Mouse (Mus musculus) Patski (cell line): ENCODE measurements around the gene Prr3. TPM values are rescaled to one million over a fixed set of nuclear protein-coding genes. Genes with fewer than 3 reads are reported as not detected.

Experiments
- ATAC-seq: fragments of 100-300 bp; one replicate; pipeline ENCODE4 v1.8.0; 2021
- CTCF ChIA-PET: fragments of 350-600 bp; sonication (Branson Sonifier 250); formaldehyde crosslinking; loops from one replicate; lab custom pipeline; 2022; ENCODE audit warnings: inconsistent platforms; lab: Charles Lee
- POLR2A ChIA-PET: fragments of 350-600 bp; sonication (Branson Sonifier 250); formaldehyde crosslinking; loops from one replicate; lab custom pipeline; 2022; ENCODE audit warnings: antibody characterized with exemption, inconsistent platforms; lab: Charles Lee
- DNase-seq: peaks from one replicate; pipeline ENCODE4 v3.0.0-alpha.2; 2011; ENCODE audit warnings: low read depth, low spot score
- H3K27me3 ChIP-seq: fragments of 371-371 bp; one replicate; pipeline ENCODE4 v1.5.1; 2021
- CTCF ChIP-seq: fragments of 100-300 bp; IDR thresholded peaks from one replicate; pipeline ENCODE4 v1.5.1; 2021
- in situ Hi-C: fragments of 300-500 bp; cut with MboI; formaldehyde crosslinking; loops from 3 replicates; pipeline ENCODE4 v1.11.1; 2018; ENCODE audit warnings: low pct_unique_long_range_greater_than_20kb, mixed read lengths
- polyA plus RNA-seq: library from polyadenylated mRNA; unstranded; gene quantifications from one replicate; pipeline ENCODE4 v1.2.3, GENCODE M21; 2021

The Prr3 gene
- polyA plus RNA-seq, 1 experiment from 2014 or later = 39.1 TPM

DNA sequence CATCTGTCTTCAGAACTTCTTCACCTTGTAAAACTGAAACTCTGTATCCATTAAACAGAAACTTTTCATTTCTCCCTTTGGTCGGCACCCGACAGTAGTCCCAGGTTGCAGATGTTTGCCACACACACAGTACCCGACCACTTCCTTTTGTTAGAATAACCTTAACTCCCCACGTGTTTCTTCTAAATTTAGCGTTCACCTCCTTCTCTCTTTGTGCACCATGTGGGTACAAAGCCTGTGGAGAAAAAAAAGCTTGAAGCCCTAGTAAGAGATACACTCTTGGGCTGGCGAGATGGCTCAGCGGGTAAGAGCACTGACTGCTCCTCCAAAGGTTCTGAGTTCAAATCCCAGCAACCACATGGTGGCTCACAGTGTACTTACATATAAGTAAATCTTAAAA is 19.3 kb upstream of the Prr3 start:
- no peak for ATAC-seq
- TF ChIP-seq CTCF = no peak
- no peaks in the 10 kb centered on the region for H3K27me3 ChIP-seq
- DNase-seq = no peak
- POLR2A ChIA-PET = no interaction called here
- in situ Hi-C loops = loop anchor here (5.0 kb wide), 1 partner anchor 118 kb away; no protein-coding TSS in a partner anchor
- CTCF ChIA-PET = interaction anchor here (1.1 to 8.5 kb wide), 3 partner anchors 20 to 61 kb away, joined by 4 to 44 read pairs (median 12); partner anchors contain the start of genes H2-T23 and H2-T24

DNA sequence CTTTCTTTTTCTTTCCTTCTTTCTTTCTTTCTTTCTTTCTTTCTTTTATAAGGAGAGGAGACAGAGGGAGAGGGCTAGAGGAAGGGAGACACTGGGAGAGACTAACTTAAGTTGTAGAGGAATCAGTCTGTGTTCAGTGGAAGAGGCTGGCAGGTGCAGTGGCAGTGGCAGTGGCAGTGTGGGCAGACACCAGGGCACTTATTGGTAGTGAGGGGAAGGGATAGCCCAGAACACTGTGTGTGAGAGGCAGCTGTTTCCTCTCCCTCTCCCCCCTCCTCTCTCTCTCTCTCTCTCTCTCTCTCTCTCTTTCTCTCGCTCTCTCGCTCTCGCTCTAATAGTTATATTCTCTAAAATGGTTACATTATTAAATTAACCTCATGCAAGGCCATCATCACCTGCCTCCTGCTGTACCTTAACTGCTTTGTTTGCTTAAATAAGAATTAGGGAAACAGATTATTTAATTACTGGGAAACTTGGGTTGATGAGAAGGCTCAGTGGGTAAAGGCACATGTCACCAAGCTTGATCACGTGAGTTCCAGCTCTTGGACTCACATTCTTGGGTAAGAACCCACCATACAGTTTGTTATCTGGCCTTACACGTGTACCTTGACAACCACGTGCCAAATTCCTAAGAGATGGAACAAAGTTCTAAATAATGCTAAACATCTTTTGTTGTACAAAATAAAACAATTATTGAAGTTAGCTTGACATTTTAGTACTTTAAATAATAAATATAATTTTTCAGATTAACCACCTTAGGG is 18.7 kb upstream of the Prr3 start:
- H3K27me3 ChIP-seq = no peaks in the 10 kb centered on the region
- CTCF ChIA-PET = interaction anchor here (1.1 to 8.5 kb wide), 2 partner anchors 21 to 62 kb away, joined by 4 to 44 read pairs; partner anchors contain the start of gene H2-T24
- no peak for TF ChIP-seq CTCF
- in situ Hi-C loops = loop anchor here (5.0 kb wide), 1 partner anchor 119 kb away; no protein-coding TSS in a partner anchor
- POLR2A ChIA-PET = interaction anchor here (0.5 kb wide), 1 partner anchor 33 kb away, joined by 3 read pairs; no protein-coding TSS in a partner anchor
- DNase-seq = no peak
- ATAC-seq = no peak

DNA sequence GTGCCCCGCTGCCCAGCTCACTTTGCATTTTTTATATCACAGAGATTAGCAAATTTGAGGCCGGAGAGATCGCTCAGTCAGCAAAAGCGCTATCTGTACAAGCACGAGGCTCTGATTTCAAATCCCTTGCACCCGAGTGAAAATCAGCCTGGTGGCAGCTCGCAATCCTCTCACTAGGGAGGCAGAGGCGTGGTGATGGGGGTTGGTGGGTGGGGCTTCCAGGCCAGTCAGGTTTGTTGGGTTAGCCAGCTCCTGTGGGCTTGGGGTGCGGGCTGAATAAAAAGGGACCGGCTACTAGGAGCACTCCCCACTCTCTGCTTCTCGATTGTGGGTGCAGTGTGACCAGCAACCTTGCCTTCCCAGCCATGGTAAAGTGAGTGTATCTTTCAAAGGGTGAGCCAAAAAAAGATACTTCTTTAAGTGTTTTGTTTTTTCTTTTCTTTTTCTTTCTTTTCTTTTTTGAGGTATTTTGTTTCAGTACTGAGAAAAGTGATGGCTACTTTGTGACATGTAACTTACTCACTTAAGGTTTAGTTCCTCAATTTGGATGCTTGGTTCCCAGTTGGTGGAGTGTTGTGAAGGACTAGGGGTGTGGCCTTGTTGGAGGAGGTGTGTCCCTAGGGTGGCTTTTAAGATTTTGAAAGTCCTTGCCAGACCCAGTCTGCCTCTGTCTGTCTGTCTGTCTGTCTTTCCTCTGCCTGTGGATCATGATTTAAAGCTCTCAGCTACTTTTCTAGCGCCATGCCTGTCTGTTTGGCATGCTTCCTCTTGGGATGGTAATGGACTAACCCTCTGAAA is 17.9 kb upstream of the Prr3 start:
- CTCF ChIA-PET = interaction anchor here (0.6 to 8.5 kb wide), 13 partner anchors 19 to 135 kb away, joined by 3 to 44 read pairs (median 4); partner anchors contain the start of genes Gm19684, H2-T23 and H2-T24
- DNase-seq (no peak), ATAC-seq (no peak)
- POLR2A ChIA-PET = interaction anchor here (0.5 to 0.7 kb wide), 2 partner anchors 33 to 50 kb away, joined by 3 to 5 read pairs; no protein-coding TSS in a partner anchor
- H3K27me3 ChIP-seq = no peaks in the 10 kb centered on the region
- no peak for TF ChIP-seq CTCF
- in situ Hi-C loops = loop anchor here (5.0 kb wide), 1 partner anchor 119 kb away; no protein-coding TSS in a partner anchor

DNA sequence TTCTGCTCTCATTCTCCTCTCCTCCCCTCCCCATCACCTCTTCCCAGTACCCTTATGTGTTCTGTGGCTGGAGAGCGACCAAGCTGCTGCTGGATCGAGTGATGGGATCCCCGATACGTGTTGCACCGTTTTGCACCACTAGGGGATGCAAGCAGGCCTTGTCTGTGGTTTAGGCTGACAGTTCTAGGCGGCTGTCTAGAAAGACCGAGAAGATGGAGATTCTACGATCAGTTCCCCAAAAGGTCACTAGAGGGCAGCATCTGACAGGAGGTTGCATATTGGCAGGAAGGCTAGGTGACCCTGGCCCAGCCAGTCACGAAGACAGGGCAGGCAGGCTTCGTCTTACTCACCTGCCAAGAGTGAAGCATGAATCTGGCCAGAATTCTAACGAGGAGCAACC is 16.9 kb upstream of the Prr3 start:
- peak; percentile 99 for TF ChIP-seq CTCF
- DNase-seq = peak; percentile 95
- in situ Hi-C loops = loop anchor here (5.0 kb wide), 1 partner anchor 120 kb away; no protein-coding TSS in a partner anchor
- ChIA-PET POLR2A (interaction anchor here (0.6 to 0.7 kb wide), 2 partner anchors 18 to 30 kb away, joined by 3 read pairs; no protein-coding TSS in a partner anchor), CTCF (interaction anchor here (0.6 to 2.4 kb wide), 13 partner anchors 20 to 136 kb away, joined by 3 to 19 read pairs (median 3); partner anchors contain the start of genes Gm19684, Gm6034, H2-T22 and H2-T23)
- no peaks in the 10 kb centered on the region for H3K27me3 ChIP-seq
- ATAC-seq = peak; percentile 77

DNA sequence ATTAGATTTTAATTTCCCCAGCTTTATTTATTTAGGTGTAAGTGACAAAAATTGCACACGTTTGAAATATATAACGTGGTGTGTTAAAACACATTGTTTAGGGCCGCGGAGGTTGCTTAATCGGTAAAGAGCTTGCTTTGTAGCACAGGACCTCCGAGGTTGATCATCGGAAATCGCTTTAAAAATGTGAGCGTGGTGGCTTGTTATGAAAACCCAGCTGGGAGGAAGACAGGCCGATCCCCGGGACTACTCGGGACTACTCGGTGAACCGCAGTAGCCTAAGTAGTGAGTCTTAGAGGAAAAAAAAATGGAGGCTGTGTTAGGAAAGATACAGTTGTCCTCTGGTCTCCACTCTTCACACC is 14.8 kb upstream of the Prr3 start:
- CTCF ChIA-PET = interaction anchor here (1.3 to 5.4 kb wide), 10 partner anchors 8 to 194 kb away, joined by 4 to 74 read pairs (median 12); partner anchors contain the start of genes Gnl1 and Prr3
- H3K27me3 ChIP-seq = no peaks in the 10 kb centered on the region
- ATAC-seq (no peak), DNase-seq (no peak)
- in situ Hi-C loops = loop anchor here (5.0 kb wide), 2 partner anchors 58 to 122 kb away; no protein-coding TSS in a partner anchor
- POLR2A ChIA-PET = interaction anchor here (0.6 to 0.7 kb wide), 2 partner anchors 11 to 80 kb away, joined by 3 to 6 read pairs; no protein-coding TSS in a partner anchor
- TF ChIP-seq CTCF = no peak

DNA sequence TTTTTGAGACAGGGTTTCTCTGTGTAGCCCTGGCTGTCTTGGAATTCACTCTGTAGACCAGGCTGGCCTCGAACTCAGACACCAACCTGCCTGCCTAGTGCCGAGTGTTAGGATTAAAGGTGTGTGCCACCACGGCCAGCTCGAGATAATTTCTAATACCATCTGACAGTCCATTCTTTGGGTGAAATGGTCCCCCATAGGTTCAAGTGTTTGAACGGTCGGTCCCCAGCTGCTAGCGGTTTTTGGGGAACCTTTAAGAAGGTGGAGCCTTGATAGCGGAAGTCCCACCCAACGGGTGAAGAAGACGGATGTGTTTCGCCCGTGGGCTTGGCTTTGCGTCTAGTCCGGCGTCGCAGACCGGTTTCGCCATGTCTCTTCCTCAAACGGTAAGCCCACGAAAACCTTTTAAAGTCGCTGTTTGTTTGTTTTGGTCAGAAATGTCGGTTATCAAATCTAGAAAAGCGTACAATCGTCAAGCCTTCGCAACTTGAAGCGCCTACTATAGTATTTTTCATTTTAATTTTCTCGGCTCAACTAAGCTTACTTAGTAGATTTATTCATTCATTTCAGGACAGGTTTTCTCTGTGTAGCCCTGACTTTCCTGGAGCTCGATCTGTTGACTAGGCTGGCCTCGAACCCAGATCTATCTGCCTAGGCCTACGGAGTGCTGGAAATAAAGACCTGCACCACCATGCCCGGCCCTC is 14.3 kb upstream of the Prr3 start:
- ChIA-PET CTCF (interaction anchor here (0.7 to 5.4 kb wide), 27 partner anchors 9 to 195 kb away, joined by 3 to 74 read pairs (median 6); partner anchors contain the start of genes Gm6034, Gnl1, H2-T22 and H2-T24), POLR2A (interaction anchor here (0.7 to 1.4 kb wide), 4 partner anchors 11 to 75 kb away, joined by 3 to 6 read pairs (median 4); partner anchors contain the start of genes Gnl1 and Prr3)
- in situ Hi-C loops = loop anchor here (5.0 kb wide), 1 partner anchor 57 kb away; no protein-coding TSS in a partner anchor
- no peaks in the 10 kb centered on the region for H3K27me3 ChIP-seq
- TF ChIP-seq CTCF = no peak
- peak; percentile 54 for DNase-seq
- ATAC-seq = peak; percentile 65

DNA sequence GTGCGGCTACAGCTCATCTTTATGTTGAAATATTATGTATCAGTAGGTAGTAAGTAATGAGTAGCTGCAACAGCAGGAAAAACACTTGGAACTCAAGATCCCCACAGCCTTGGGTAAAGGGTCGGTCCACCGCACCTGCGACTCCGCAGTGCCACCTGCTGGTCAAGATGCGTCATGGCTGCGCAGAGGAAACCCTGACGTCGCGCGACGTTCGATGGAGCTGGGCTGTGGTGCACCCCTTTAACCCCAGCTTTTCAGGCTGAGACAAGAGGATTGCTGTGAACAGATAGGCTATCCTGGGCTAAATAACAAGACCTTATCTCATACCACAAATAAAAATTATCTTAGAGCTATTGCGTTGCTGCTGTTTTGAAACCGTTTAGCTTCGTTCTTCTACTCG is 13.6 kb upstream of the Prr3 start:
- peak; percentile 99 for TF ChIP-seq CTCF
- ChIA-PET POLR2A (interaction anchor here (0.9 to 1.4 kb wide), 4 partner anchors 10 to 74 kb away, joined by 3 to 6 read pairs (median 4); partner anchors contain the start of genes Gnl1 and Prr3), CTCF (interaction anchor here (0.6 to 5.4 kb wide), 30 partner anchors 10 to 195 kb away, joined by 3 to 74 read pairs (median 5); partner anchors contain the start of genes Gm6034, Gnl1, H2-T22 and H2-T24)
- ATAC-seq (peak; percentile 68), DNase-seq (no peak)
- in situ Hi-C loops = loop anchor here (5.0 kb wide), 1 partner anchor 56 kb away; no protein-coding TSS in a partner anchor
- no peaks in the 10 kb centered on the region for H3K27me3 ChIP-seq

DNA sequence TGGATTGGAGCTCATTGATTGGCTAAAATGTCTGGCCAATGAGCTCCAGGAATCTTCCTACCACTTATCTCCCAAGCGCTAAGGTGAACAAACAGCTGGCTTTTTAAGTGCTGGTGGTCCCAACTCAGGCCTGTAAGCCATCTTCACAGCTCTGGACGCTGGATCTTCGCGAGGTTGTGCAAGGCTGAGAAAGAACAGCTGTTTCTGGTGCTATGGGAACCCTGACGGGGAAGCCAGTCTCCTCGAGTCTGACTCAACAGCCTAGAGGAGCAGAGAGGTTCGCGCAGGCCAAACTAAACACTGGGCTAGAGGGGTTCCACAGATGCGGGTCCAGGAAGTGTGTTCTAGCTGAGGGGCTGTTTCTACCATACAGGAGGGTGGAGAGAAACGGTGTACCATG is 11.7 kb upstream of the Prr3 start:
- no peaks in the 10 kb centered on the region for H3K27me3 ChIP-seq
- TF ChIP-seq CTCF = no peak
- in situ Hi-C loops = loop anchor here (5.0 kb wide), 1 partner anchor 54 kb away; no protein-coding TSS in a partner anchor
- ATAC-seq (no peak), DNase-seq (no peak)
- CTCF ChIA-PET = interaction anchor here (1.3 to 5.4 kb wide), 3 partner anchors 10 to 69 kb away, joined by 4 to 74 read pairs (median 62); partner anchors contain the start of genes Gnl1 and Prr3
- POLR2A ChIA-PET = interaction anchor here (1.0 kb wide), 1 partner anchor 11 kb away, joined by 4 read pairs; the partner anchor contains the start of gene Prr3
